Mouse (Mus musculus) MEL (cell line): ENCODE measurements around the gene Grtp1. TPM values are rescaled to one million over a fixed set of nuclear protein-coding genes. Genes with fewer than 3 reads are reported as not detected.

ENCODE experiments used
- DNase-seq: peaks from one replicate; pipeline ENCODE4 v3.0.0; 2011; ENCODE audit warnings: low read depth, low spot score
- H3K27ac ChIP-seq: 2 replicates; pipeline ENCODE4 v1.5.1; 2012; ENCODE audit warnings: low read depth, mild to moderate bottlenecking, control low read depth, low read length, moderate library complexity; ENCODE audit not compliant: control insufficient read depth
- H3K27me3 ChIP-seq, 2 experiments: fragments of 150-350 bp in 1 of 2; sonication (generic) in 1 of 2; 2 replicates each; pipeline ENCODE4 v1.6.1; 2012; ENCODE audit warnings: low read length in 2 of 2, mild to moderate bottlenecking in 2 of 2, improper control_type of control experiment in 1 of 2, moderate library complexity in 1 of 2; ENCODE audit not compliant: insufficient read depth in 2 of 2, control insufficient read depth in 1 of 2
- H3K36me3 ChIP-seq, 2 experiments: 2 replicates each; pipeline ENCODE4 v1.6.1; 2012 to 2014; ENCODE audit warnings: low read length in 2 of 2, improper control_type of control experiment in 1 of 2, inconsistent platforms in 1 of 2, mild to moderate bottlenecking in 1 of 2; ENCODE audit not compliant: insufficient read depth in 2 of 2, control insufficient read depth in 1 of 2
- H3K4me1 ChIP-seq, 2 experiments: fragments of 150-350 bp in 1 of 2; sonication (generic) in 1 of 2; 2 replicates each; pipeline ENCODE4 v1.6.1; 2012; ENCODE audit warnings: low read length in 2 of 2, improper control_type of control experiment in 1 of 2, mild to moderate bottlenecking in 1 of 2; ENCODE audit not compliant: insufficient read depth in 2 of 2, control insufficient read depth in 1 of 2
- H3K4me3 ChIP-seq, 2 experiments: fragments of 150-350 bp in 1 of 2; sonication (generic) in 1 of 2; 2 replicates each; pipeline ENCODE4 v1.5.1; 2012; ENCODE audit warnings: low read depth in 2 of 2, low read length in 2 of 2, mild to moderate bottlenecking in 2 of 2, moderate library complexity in 2 of 2, control low read depth in 1 of 2, improper control_type of control experiment in 1 of 2; ENCODE audit not compliant: control insufficient read depth in 1 of 2, insufficient read depth in 1 of 2
- H3K79me2 ChIP-seq: 2 replicates; pipeline ENCODE4 v1.6.1; 2012; ENCODE audit warnings: mild to moderate bottlenecking, low read length, moderate library complexity; ENCODE audit not compliant: control insufficient read depth, poor library complexity, insufficient read depth
- H3K9ac ChIP-seq: 2 replicates; pipeline ENCODE4 v1.6.1; 2012; ENCODE audit warnings: low read depth, mild to moderate bottlenecking, control low read depth, low read length, moderate library complexity; ENCODE audit not compliant: control insufficient read depth, poor library complexity, severe bottlenecking
- H3K9me3 ChIP-seq: fragments of 150-350 bp; sonication (generic); replicated peaks from 2 replicates; pipeline ENCODE4 v1.6.1; 2012; ENCODE audit warnings: mild to moderate bottlenecking, low read length, improper control_type of control experiment, moderate library complexity; ENCODE audit not compliant: insufficient read depth
- BHLHE40 ChIP-seq: IDR thresholded peaks from 2 replicates; pipeline ENCODE4 v1.6.1; 2012; ENCODE audit warnings: low read depth, mild to moderate bottlenecking, inconsistent platforms, low read length, improper control_type of control experiment, borderline replicate concordance
- CHD1 ChIP-seq: IDR thresholded peaks from 2 replicates; pipeline ENCODE4 v1.6.1; 2012; ENCODE audit warnings: low read depth, mild to moderate bottlenecking, inconsistent platforms, low read length, improper control_type of control experiment
- CHD2 ChIP-seq: IDR thresholded peaks from 2 replicates; pipeline ENCODE4 v1.6.1; 2011; ENCODE audit warnings: low read length, improper control_type of control experiment
- E2F4 ChIP-seq: IDR thresholded peaks from 2 replicates; pipeline ENCODE4 v1.6.1; 2011; ENCODE audit warnings: low read depth, low read length, improper control_type of control experiment, borderline replicate concordance
- GABPA ChIP-seq: IDR thresholded peaks from 2 replicates; pipeline ENCODE4 v1.6.1; 2012; ENCODE audit warnings: low read depth, mild to moderate bottlenecking, inconsistent platforms, low read length, improper control_type of control experiment, moderate library complexity
- HCFC1 ChIP-seq: IDR thresholded peaks from 2 replicates; pipeline ENCODE4 v1.6.1; 2012; ENCODE audit warnings: low read depth, mild to moderate bottlenecking, inconsistent platforms, low read length, improper control_type of control experiment, moderate library complexity
- MAFK ChIP-seq: IDR thresholded peaks from 2 replicates; pipeline ENCODE4 v1.6.1; 2011; ENCODE audit warnings: low read depth, mild to moderate bottlenecking, low read length, improper control_type of control experiment, borderline replicate concordance
- MAX ChIP-seq: IDR thresholded peaks from 2 replicates; pipeline ENCODE4 v1.6.1; 2011; ENCODE audit warnings: low read length, improper control_type of control experiment
- MYB ChIP-seq: IDR thresholded peaks from 2 replicates; pipeline ENCODE4 v1.6.1; 2011; ENCODE audit warnings: mild to moderate bottlenecking, low read depth, low read length, improper control_type of control experiment
- POLR2A ChIP-seq, 2 experiments: IDR thresholded peaks; 2 replicates each; pipeline ENCODE4 v1.6.1; 2011 to 2012; ENCODE audit warnings: low read length in 2 of 2, mild to moderate bottlenecking in 2 of 2, control low read depth in 1 of 2, improper control_type of control experiment in 1 of 2, low read depth in 1 of 2, moderate library complexity in 1 of 2; ENCODE audit not compliant: control insufficient read depth in 1 of 2, insufficient read depth in 1 of 2, poor library complexity in 1 of 2
- POLR2AphosphoS2 ChIP-seq: IDR thresholded peaks from 2 replicates; pipeline ENCODE4 v1.6.1; 2011; ENCODE audit warnings: low read length, improper control_type of control experiment
- RAD21 ChIP-seq: IDR thresholded peaks from 2 replicates; pipeline ENCODE4 v1.6.1; 2011; ENCODE audit warnings: mild to moderate bottlenecking, low read depth, low read length, improper control_type of control experiment
- RCOR1 ChIP-seq: IDR thresholded peaks from 2 replicates; pipeline ENCODE4 v1.6.1; 2012; ENCODE audit warnings: low read depth, mild to moderate bottlenecking, inconsistent platforms, low read length, improper control_type of control experiment
- SIN3A ChIP-seq: IDR thresholded peaks from 2 replicates; pipeline ENCODE4 v1.6.1; 2012; ENCODE audit warnings: low read length, improper control_type of control experiment, inconsistent platforms
- SMC3 ChIP-seq: IDR thresholded peaks from 2 replicates; pipeline ENCODE4 v1.6.1; 2011; ENCODE audit warnings: low read depth, low read length, improper control_type of control experiment
- TBP ChIP-seq: IDR thresholded peaks from 2 replicates; pipeline ENCODE4 v1.8.0; 2011; ENCODE audit warnings: low read depth, low read length, improper control_type of control experiment
- TCF12 ChIP-seq: IDR thresholded peaks from 2 replicates; pipeline ENCODE4 v1.6.1; 2014; ENCODE audit warnings: low read depth, mild to moderate bottlenecking, inconsistent platforms, low read length, improper control_type of control experiment, moderate library complexity
- UBTF ChIP-seq: IDR thresholded peaks from 2 replicates; pipeline ENCODE4 v1.6.1; 2012; ENCODE audit warnings: low read depth, mild to moderate bottlenecking, inconsistent platforms, low read length, improper control_type of control experiment, moderate library complexity, borderline replicate concordance; ENCODE audit not compliant: insufficient read depth
- USF1 ChIP-seq: IDR thresholded peaks from 2 replicates; pipeline ENCODE4 v1.6.1; 2014; ENCODE audit warnings: low read depth, mild to moderate bottlenecking, inconsistent platforms, low read length, improper control_type of control experiment, moderate library complexity
- ZMIZ1 ChIP-seq: IDR thresholded peaks from 2 replicates; pipeline ENCODE4 v1.6.1; 2012; ENCODE audit warnings: low read depth, mild to moderate bottlenecking, inconsistent platforms, low read length, improper control_type of control experiment, moderate library complexity
- ZNF384 ChIP-seq: IDR thresholded peaks from 2 replicates; pipeline ENCODE4 v1.6.1; 2012; ENCODE audit warnings: low read depth, mild to moderate bottlenecking, inconsistent platforms, low read length, improper control_type of control experiment
- polyA plus RNA-seq, 2 experiments: library from polyadenylated mRNA; stranded (reverse) in 1 of 2; unstranded in 1 of 2; fragments of >175 nt in 1 of 2; fragments of >200 nt in 1 of 2; gene quantifications; 2 replicates each; pipeline versions ENCODE4 v1.2.1 to v1.2.4; 2012; ENCODE audit warnings: low replicate concordance in 2 of 2, low read depth in 1 of 2; ENCODE audit not compliant: insufficient read length in 2 of 2, insufficient read depth in 1 of 2, missing spikeins in 1 of 2
- total RNA-seq: library from RNA; depleted of rRNA; stranded (reverse); fragments of 300-350 nt; gene quantifications from 2 replicates; pipeline ENCODE4 v1.2.3, GENCODE M21; 2012

Gene Grtp1
- total and polyA plus RNA-seq, 3 experiments, result 11.9 to 15.1 TPM; not detected in 1

DNA sequence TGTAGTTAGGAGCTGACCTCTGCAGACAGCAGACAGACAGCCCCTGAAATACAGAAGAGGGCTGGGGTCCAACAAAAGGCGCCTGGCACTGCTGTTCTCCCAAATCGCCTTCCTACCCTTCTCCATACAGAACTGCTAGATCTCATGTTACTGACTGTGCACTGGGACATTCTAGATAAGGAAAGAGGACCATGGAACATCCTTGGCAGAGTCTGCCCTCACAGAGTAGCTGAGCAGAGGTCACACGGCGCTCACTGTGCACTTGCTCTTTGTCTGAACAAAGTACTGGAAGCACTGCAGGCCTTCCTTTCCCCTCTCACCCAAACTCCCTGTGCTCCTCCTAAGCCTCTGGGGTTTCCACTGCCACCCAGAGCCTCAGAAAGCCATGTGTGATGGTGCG, 58.7 kb downstream of the Grtp1 start:
- no peak overlapping the region for H3K9ac ChIP-seq

GRCm38 (mm10) chr8:13139641-13140182, 60.7 kb downstream of the Grtp1 start:
- no peaks in the 10 kb centered on the region for H3K79me2 ChIP-seq
- no peak overlapping the region for H3K4me3 ChIP-seq
- H3K27me3 ChIP-seq, result no peaks in the 10 kb centered on the region
- H3K4me1 ChIP-seq, result no peaks in the 10 kb centered on the region
- no peaks in the 10 kb centered on the region for H3K9me3 ChIP-seq
- peaks cover 0 to 37% of the 10 kb centered on the region in 2 experiments; a peak in 2 of 4 replicates for H3K36me3 ChIP-seq
- no peak for DNase-seq
- H3K27ac ChIP-seq, result no peak overlapping the region
- TF ChIP-seq USF1, result no peak
- TF ChIP-seq MAX, result no peak
- TF ChIP-seq POLR2AphosphoS2, result no peak
- no peak for TF ChIP-seq TCF12
- no peak for TF ChIP-seq CHD1
- TF ChIP-seq CHD2, result no peak
- TF ChIP-seq POLR2A (IDR thresholded peaks at IDR 0.05; ENCODE audit: control insufficient read depth in 1 of 2, insufficient read depth in 1 of 2, low read depth in 1 of 2, low read length in 2 of 2, poor library complexity in 1 of 2), result no peak
- no peak for TF ChIP-seq MYB
- no peak for TF ChIP-seq RCOR1
- TF ChIP-seq GABPA, result no peak
- TF ChIP-seq TBP, result no peak
- TF ChIP-seq ZNF384, result no peak
- TF ChIP-seq ZMIZ1, result no peak
- TF ChIP-seq SIN3A, result no peak
- TF ChIP-seq UBTF, result no peak
- TF ChIP-seq BHLHE40, result no peak
- no peak for TF ChIP-seq SMC3
- no peak for TF ChIP-seq MAFK
- no peak for TF ChIP-seq RAD21
- TF ChIP-seq, all 39 proteins: peak for 0
- no peak overlapping the region for H3K9ac ChIP-seq

More for the DNA sequence above, 58.7 kb downstream of the Grtp1 start:
- H3K27me3 ChIP-seq, result no peaks in the 10 kb centered on the region
- no peaks in the 10 kb centered on the region for H3K4me1 ChIP-seq
- no peaks in the 10 kb centered on the region for H3K9me3 ChIP-seq
- no peak for DNase-seq
- no peak overlapping the region for H3K4me3 ChIP-seq
- TF ChIP-seq TCF12 (no peak), ZMIZ1 (no peak), HCFC1 (no peak), RCOR1 (no peak), CHD1 (no peak), TBP (no peak), E2F4 (no peak)
- H3K79me2 ChIP-seq, result no peaks in the 10 kb centered on the region
- H3K27ac ChIP-seq, result no peak overlapping the region
- peaks cover 0 to 30% of the 10 kb centered on the region in 2 experiments; a peak in 2 of 4 replicates for H3K36me3 ChIP-seq
